Comparison of ENCODE assay signal across 20 mouse cellular contexts in the genomic region with DNA sequence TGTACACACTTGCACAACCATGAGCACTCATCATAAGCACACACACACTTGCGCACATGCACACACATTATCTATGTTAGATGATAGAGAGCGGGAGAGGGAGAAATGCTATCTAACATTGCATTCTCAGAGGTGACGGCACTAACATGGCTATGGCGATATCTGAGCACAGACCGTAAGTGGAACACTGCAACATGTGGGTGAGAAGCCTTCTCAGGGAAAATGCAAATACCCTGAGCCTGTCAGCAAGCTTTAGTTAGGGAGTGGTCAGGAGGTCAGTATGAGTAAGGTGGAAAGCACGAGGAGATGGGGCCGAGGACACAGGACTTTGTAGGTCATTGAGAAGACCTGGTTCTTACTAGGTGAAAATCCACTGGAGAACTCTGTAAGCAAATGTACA.
DNase-seq lines count a peak whose midpoint lies in the region; ATAC-seq and TF ChIP-seq lines count a peak whose summit lies in the region.
"Had no signal": no experiment of that assay in that cellular context is flagged by ENCODE, and none has a peak within 500 bp of the region (broad histone marks: within the 10 kb centered on the region; RNA-seq: fewer than 3 reads in every experiment).

No protein-coding gene starts in this region.

- no peak for DNase-seq in heart, embryonic 10.5 days (ENCODE audit: low spot score)
- DNase-seq in heart, postnatal 14 days = no peak
- DNase-seq in intestine, embryonic 14.5 days (ENCODE audit: low spot score) = no peak
- DNase-seq in CH12.LX (ENCODE audit: extremely low read depth) = peak; percentile 16
- DNase-seq in midbrain, embryonic 11.5 days (ENCODE audit: low spot score, missing footprints) = no peak
- DNase-seq in retina, postnatal 1 day = no peak
- DNase-seq: cerebellum, postnatal 10 days; embryo, embryonic 11 days; gastrocnemius, postnatal 36 days; kidney, postnatal 25 days; lung, postnatal 10 days; right cerebral cortex, postnatal 25 days; thymus, postnatal 4 days had no signal

- 59% methylated on average over 7 of the region's 7 CpGs for WGBS in heart, embryonic 10.5 days
- 79% methylated on average over 7 of the region's 7 CpGs for WGBS in intestine, embryonic 14.5 days
- WGBS in intestine, postnatal 0 days = 69% methylated on average over 7 of the region's 7 CpGs
- WGBS in liver, embryonic 16.5 days (ENCODE audit: insufficient replicate concordance) = 65% methylated on average over 7 of the region's 7 CpGs
- WGBS in midbrain, embryonic 11.5 days = 96% methylated on average over 7 of the region's 7 CpGs

- H3K4me3 ChIP-seq in heart, embryonic 10.5 days = no peak overlapping the region
- no peak overlapping the region for H3K4me3 ChIP-seq in intestine, embryonic 14.5 days (ENCODE audit: low read depth, low read length)
- no peak overlapping the region for H3K4me3 ChIP-seq in intestine, postnatal 0 days (ENCODE audit: low read depth, low read length)
- no peak overlapping the region for H3K4me3 ChIP-seq in CH12.LX (replicated peaks in 1 of 3; ENCODE audit: low read depth in 2 of 3, low read length in 2 of 3, poor library complexity in 1 of 3)
- no peak overlapping the region for H3K4me3 ChIP-seq in liver, embryonic 16.5 days (ENCODE audit: low read depth, low read length)
- H3K4me3 ChIP-seq in midbrain, embryonic 11.5 days (ENCODE audit: low read depth, low read length) = no peak overlapping the region
- H3K4me3 ChIP-seq: embryonic facial prominence, embryonic 15.5 days; hindbrain, embryonic 12.5 days; midbrain, embryonic 10.5 days; neural tube, embryonic 12.5 days had no signal

- peaks cover 86% of the 10 kb centered on the region for H3K4me1 ChIP-seq in heart, embryonic 10.5 days
- peaks cover 56% of the 10 kb centered on the region for H3K4me1 ChIP-seq in intestine, embryonic 14.5 days (replicated peaks; ENCODE audit: control insufficient read depth, insufficient read depth, low read length)
- H3K4me1 ChIP-seq in intestine, postnatal 0 days (replicated peaks; ENCODE audit: control insufficient read depth, insufficient read depth, low read length) = peaks cover 8% of the 10 kb centered on the region; the same call in 1 of the 2 replicates
- peaks cover 14 to 24% of the 10 kb centered on the region in 2 experiments for H3K4me1 ChIP-seq in CH12.LX (ENCODE audit: control insufficient read depth in 1 of 2, insufficient read depth in 2 of 2)
- peaks cover 11% of the 10 kb centered on the region for H3K4me1 ChIP-seq in liver, embryonic 16.5 days (ENCODE audit: control insufficient read depth, low read depth, low read length)
- H3K4me1 ChIP-seq in midbrain, embryonic 11.5 days (ENCODE audit: control insufficient read depth, insufficient read depth, low read length) = peaks cover 18% of the 10 kb centered on the region

- TF ChIP-seq EP300 in CH12.LX (IDR thresholded peaks at IDR 0.05; ENCODE audit: low read length) = no peak

- no peak overlapping the region for H3K9ac ChIP-seq in intestine, embryonic 14.5 days (ENCODE audit: low read length)
- H3K9ac ChIP-seq in intestine, postnatal 0 days (ENCODE audit: low read depth, low read length) = no peak overlapping the region
- no peak overlapping the region for H3K9ac ChIP-seq in CH12.LX (ENCODE audit: insufficient read depth, low read depth)
- H3K9ac ChIP-seq in liver, embryonic 16.5 days (ENCODE audit: low read depth, low read length) = no peak overlapping the region
- H3K9ac ChIP-seq in midbrain, embryonic 11.5 days (ENCODE audit: low read length) = no peak overlapping the region
- H3K9ac ChIP-seq: embryonic facial prominence, embryonic 15.5 days; hindbrain, embryonic 12.5 days; neural tube, embryonic 12.5 days had no signal

- intact Hi-C loops in heart, postnatal 14 days (cut with DNase I) = loop anchor here (5.0 kb wide), 2 partner anchors 64 to 119 kb away; a partner anchor contains a TSS

- dilution Hi-C loops in CH12.LX (cut with MboI; ENCODE audit: extremely low pct_ligation_motif_present, extremely low pct_unique_long_range_greater_than_20kb, low sequenced_read_pairs) = no loop called here

- no peak overlapping the region for H3K4me2 ChIP-seq in intestine, embryonic 14.5 days (ENCODE audit: low read length)
- H3K4me2 ChIP-seq in intestine, postnatal 0 days (replicated peaks; ENCODE audit: low read depth) = no peak overlapping the region
- H3K4me2 ChIP-seq in CH12.LX (ENCODE audit: insufficient read depth, low read depth, poor library complexity, severe bottlenecking) = peak overlapping the region; percentile 1; the same call in 1 of the 2 replicates
- H3K4me2 ChIP-seq in liver, embryonic 16.5 days (ENCODE audit: low read depth, low read length) = no peak overlapping the region
- no peak overlapping the region for H3K4me2 ChIP-seq in midbrain, embryonic 11.5 days
- H3K4me2 ChIP-seq: embryonic facial prominence, embryonic 15.5 days; hindbrain, embryonic 12.5 days; neural tube, embryonic 12.5 days had no signal

- H3K27me3 ChIP-seq in heart, embryonic 10.5 days (ENCODE audit: insufficient read depth, poor library complexity, severe bottlenecking) = no peaks in the 10 kb centered on the region
- no peaks in the 10 kb centered on the region for H3K27me3 ChIP-seq in intestine, embryonic 14.5 days (replicated peaks; ENCODE audit: control insufficient read depth, insufficient read depth, low read length)
- H3K27me3 ChIP-seq in intestine, postnatal 0 days (replicated peaks; ENCODE audit: control insufficient read depth, insufficient read depth, low read length) = no peaks in the 10 kb centered on the region
- no peaks in the 10 kb centered on the region for H3K27me3 ChIP-seq in CH12.LX (replicated peaks)
- no peaks in the 10 kb centered on the region for H3K27me3 ChIP-seq in liver, embryonic 16.5 days (ENCODE audit: control insufficient read depth, insufficient read depth, low read depth, low read length)
- H3K27me3 ChIP-seq in midbrain, embryonic 11.5 days (ENCODE audit: control insufficient read depth, insufficient read depth, low read length) = no peaks in the 10 kb centered on the region
- H3K27me3 ChIP-seq: embryonic facial prominence, embryonic 15.5 days; hindbrain, embryonic 12.5 days; neural tube, embryonic 12.5 days had no signal

- ATAC-seq in intestine, embryonic 14.5 days (replicated peaks; ENCODE audit: low FRiP score, low TSS enrichment, low read depth) = no peak
- no peak for ATAC-seq in intestine, postnatal 0 days
- ATAC-seq in liver, embryonic 16.5 days (ENCODE audit: low read depth) = peak; percentile 28
- ATAC-seq in midbrain, embryonic 11.5 days (ENCODE audit: low FRiP score) = no peak
- ATAC-seq: inflammation-experienced regulatory T-cells, adult 6 months had no signal

- in situ Hi-C loops in CH12.LX (cut with MboI; ENCODE audit: low pct_ligation_motif_present, low pct_unique_long_range_greater_than_20kb, low sequenced_read_pairs) = no loop called here

- TF ChIP-seq RAD21 in CH12.LX (IDR thresholded peaks at IDR 0.05; ENCODE audit: low read depth, low read length) = no peak

- peak overlapping the region; percentile 53; the same call in 1 of the 2 replicates for H3K27ac ChIP-seq in heart, embryonic 10.5 days
- H3K27ac ChIP-seq in intestine, embryonic 14.5 days (ENCODE audit: low read depth) = peak overlapping the region; percentile 14; the same call in 1 of the 2 replicates
- no peak overlapping the region for H3K27ac ChIP-seq in intestine, postnatal 0 days (ENCODE audit: low read depth, low read length)
- H3K27ac ChIP-seq in CH12.LX (ENCODE audit: insufficient read depth, low read depth) = no peak overlapping the region
- H3K27ac ChIP-seq in liver, embryonic 16.5 days (ENCODE audit: low read length) = peak overlapping the region; percentile 70
- no peak overlapping the region for H3K27ac ChIP-seq in midbrain, embryonic 11.5 days (ENCODE audit: low read depth, low read length)
- H3K27ac ChIP-seq: embryonic facial prominence, embryonic 15.5 days; hindbrain, embryonic 12.5 days; midbrain, embryonic 10.5 days; neural tube, embryonic 12.5 days had no signal

- no peak for TF ChIP-seq POLR2A in CH12.LX (IDR thresholded peaks at IDR 0.05; ENCODE audit: low read depth, low read length)

- H3K9me3 ChIP-seq in heart, embryonic 10.5 days = no peaks in the 10 kb centered on the region
- no peaks in the 10 kb centered on the region for H3K9me3 ChIP-seq in intestine, embryonic 14.5 days (ENCODE audit: control insufficient read depth, low read length)
- no peaks in the 10 kb centered on the region for H3K9me3 ChIP-seq in intestine, postnatal 0 days (ENCODE audit: control insufficient read depth)
- H3K9me3 ChIP-seq in CH12.LX (replicated peaks; ENCODE audit: low read length) = no peaks in the 10 kb centered on the region
- no peaks in the 10 kb centered on the region for H3K9me3 ChIP-seq in liver, embryonic 16.5 days (replicated peaks; ENCODE audit: control insufficient read depth, low read length)
- no peaks in the 10 kb centered on the region for H3K9me3 ChIP-seq in midbrain, embryonic 11.5 days (ENCODE audit: control insufficient read depth, low read length)
- H3K9me3 ChIP-seq: embryonic facial prominence, embryonic 15.5 days; hindbrain, embryonic 12.5 days; midbrain, embryonic 10.5 days; neural tube, embryonic 12.5 days had no signal

- no peak for TF ChIP-seq CTCF in intestine, postnatal 0 days (IDR thresholded peaks at IDR 0.05; ENCODE audit: low read depth)
- no peak for TF ChIP-seq CTCF in CH12.LX (conservative IDR thresholded peaks at IDR 0.05 in 1 of 2, IDR thresholded peaks at IDR 0.05 in 1 of 2; ENCODE audit: low read depth in 2 of 2, low read length in 2 of 2)

- no peaks in the 10 kb centered on the region for H3K36me3 ChIP-seq in heart, embryonic 10.5 days
- H3K36me3 ChIP-seq in intestine, embryonic 14.5 days (ENCODE audit: control insufficient read depth, insufficient read depth, low read length) = no peaks in the 10 kb centered on the region
- H3K36me3 ChIP-seq in intestine, postnatal 0 days (ENCODE audit: control insufficient read depth, insufficient read depth) = no peaks in the 10 kb centered on the region
- H3K36me3 ChIP-seq in CH12.LX (replicated peaks in 1 of 2; ENCODE audit: control insufficient read depth in 1 of 2, insufficient read depth in 1 of 2, low read length in 1 of 2) = peaks cover 0 to 3% of the 10 kb centered on the region in 2 experiments
- no peaks in the 10 kb centered on the region for H3K36me3 ChIP-seq in liver, embryonic 16.5 days (ENCODE audit: control insufficient read depth, insufficient read depth)
- no peaks in the 10 kb centered on the region for H3K36me3 ChIP-seq in midbrain, embryonic 11.5 days (ENCODE audit: control insufficient read depth, insufficient read depth, low read length)
- H3K36me3 ChIP-seq: embryonic facial prominence, embryonic 15.5 days; hindbrain, embryonic 12.5 days; midbrain, embryonic 10.5 days; neural tube, embryonic 12.5 days had no signal

- H3K79me2 ChIP-seq in CH12.LX (replicated peaks; ENCODE audit: control insufficient read depth, extremely low read depth, insufficient read depth, poor library complexity, severe bottlenecking) = no peaks in the 10 kb centered on the region

TF ChIP-seq in CH12.LX, 34 proteins besides CTCF, POLR2A, EP300 and RAD21 (continues in another document):
- TF ChIP-seq SMC3 (IDR thresholded peaks at IDR 0.05; ENCODE audit: low read depth, low read length) (no peak), ELF1 (IDR thresholded peaks at IDR 0.05; ENCODE audit: low read depth, low read length) (no peak), MAZ (IDR thresholded peaks at IDR 0.05; ENCODE audit: low read depth, low read length) (no peak), BHLHE40 (IDR thresholded peaks at IDR 0.05; ENCODE audit: low read depth, low read length) (no peak), CHD1 (IDR thresholded peaks at IDR 0.05; ENCODE audit: low read depth, low read length) (no peak)

Comparison
In these comparisons a context has a peak if more than half of its experiments do, and no peak if none do; other contexts are left out.
1. H3K27ac ChIP-seq: peak in heart, embryonic 10.5 days (single experiment), intestine, embryonic 14.5 days (single experiment) and liver, embryonic 16.5 days (single experiment); none in intestine, postnatal 0 days (single experiment), CH12.LX (single experiment) and midbrain, embryonic 11.5 days (single experiment).